Mouse (Mus musculus) megakaryocyte, embryonic 14.5 days (primary cell): ENCODE measurements around the gene Tmbim6.

Experiments used
- FLI1 ChIP-seq: IDR thresholded peaks from 2 replicates; pipeline ENCODE4 v1.6.1; 2012; ENCODE audit warnings: low read length, inconsistent platforms, mixed read lengths
- GATA1 ChIP-seq: IDR thresholded peaks from 3 replicates; pipeline ENCODE4 v1.6.1; 2012; ENCODE audit warnings: mixed read lengths, low read length, inconsistent platforms, borderline replicate concordance

- no peak for TF ChIP-seq GATA1
- no peak for TF ChIP-seq FLI1
Measured at GRCm38 (mm10) chr15:99455415-99455814, 62.7 kb downstream of the Tmbim6 start.
